Mouse (Mus musculus) forebrain, embryonic 15.5 days (tissue): ENCODE results near the gene Dgke. TPM values are rescaled to one million over a fixed set of nuclear protein-coding genes. Genes with fewer than 3 reads are reported as not detected.

Source experiments
- ATAC-seq: fragments of 200-750 bp; cut with Nextera tagmentation; replicated peaks from 2 replicates; pipeline ENCODE4 v1.8.0; 2017; ENCODE audit warnings: mild to moderate bottlenecking, moderate TSS enrichment, moderate library complexity
- H3K27ac ChIP-seq: fragments of 300-500 bp; sonication (generic); replicated peaks from 2 replicates; pipeline ENCODE4 v1.5.1; 2015; ENCODE audit warnings: mild to moderate bottlenecking, inconsistent platforms
- H3K27me3 ChIP-seq: fragments of 300-500 bp; sonication (generic); 2 replicates; pipeline ENCODE4 v1.6.1; 2015; ENCODE audit warnings: inconsistent platforms
- H3K36me3 ChIP-seq: fragments of 300-500 bp; sonication (generic); 2 replicates; pipeline ENCODE4 v1.6.1; 2015; ENCODE audit warnings: mild to moderate bottlenecking, inconsistent platforms
- H3K4me1 ChIP-seq: fragments of 300-500 bp; sonication (generic); 2 replicates; pipeline ENCODE4 v1.6.1; 2015; ENCODE audit warnings: inconsistent platforms
- H3K4me2 ChIP-seq: fragments of 300-500 bp; sonication (generic); replicated peaks from 2 replicates; pipeline ENCODE4 v1.6.1; 2015; ENCODE audit warnings: mild to moderate bottlenecking, inconsistent platforms
- H3K4me3 ChIP-seq: fragments of 300-500 bp; sonication (generic); 2 replicates; pipeline ENCODE4 v1.5.1; 2015; ENCODE audit warnings: mild to moderate bottlenecking, inconsistent platforms
- H3K9ac ChIP-seq: fragments of 300-500 bp; sonication (generic); replicated peaks from 2 replicates; pipeline ENCODE4 v1.6.1; 2015; ENCODE audit warnings: mild to moderate bottlenecking, inconsistent platforms
- H3K9me3 ChIP-seq: fragments of 300-500 bp; sonication (generic); 2 replicates; pipeline ENCODE4 v1.6.1; 2016; ENCODE audit warnings: inconsistent platforms
- WGBS: fragments of 180-500 bp; shearing (Covaris S2); methylation state at CpG from one replicate; pipeline ENCODE4 v1.1.7; 2015; ENCODE audit warnings: mixed read lengths; 5-methylcytosine and 5-hydroxymethylcytosine counted together
- polyA plus RNA-seq: library from polyadenylated mRNA; unstranded; fragments of >200 nt; fragmentation: Nextera tagmentation; extraction: Ambion mirVana; gene quantifications from 2 replicates; pipeline ENCODE4 v1.2.1, GENCODE M21; 2015

Dgke gene
- polyA plus RNA-seq, 1 experiment from 2014 or later = 16.8 TPM

- Histone ChIP-seq H3K36me3 (no peaks in the 10 kb centered on the region), H3K27me3 (no peaks in the 10 kb centered on the region), H3K4me1 (no peaks in the 10 kb centered on the region), H3K4me2 (no peak overlapping the region), H3K27ac (no peak overlapping the region), H3K4me3 (no peak overlapping the region), H3K9me3 (no peaks in the 10 kb centered on the region), H3K9ac (no peak overlapping the region)
- no peak for ATAC-seq
- WGBS = 79% methylated on average over 5 of the region's 5 CpGs
Measured at GRCm38 (mm10) chr11:89071522-89071921, 4.9 kb upstream of the Dgke start.

DNA sequence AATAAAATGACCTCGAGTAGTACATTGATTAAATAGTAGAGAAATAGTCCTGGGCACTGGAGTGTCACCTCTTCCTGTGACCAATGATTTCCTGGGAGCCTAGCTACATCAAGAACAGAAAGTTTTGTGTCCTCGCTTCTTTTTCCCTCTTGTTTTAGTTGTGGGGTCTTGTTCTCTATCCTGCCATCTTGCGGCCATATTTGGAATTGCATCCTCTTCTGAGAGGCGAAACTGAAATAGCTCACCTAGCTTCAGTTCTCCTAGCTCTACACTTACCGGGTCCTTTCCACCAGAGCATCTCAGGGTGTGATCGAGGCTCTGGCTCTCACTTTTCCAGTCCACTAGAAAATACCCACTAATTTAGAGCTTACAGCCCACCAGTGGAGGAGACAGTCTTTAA lies 2.7 kb upstream of the Dgke start:
- WGBS = 26% methylated on average over 6 of the region's 6 CpGs
- no peak overlapping the region for H3K4me3 ChIP-seq
- no peak for ATAC-seq
- H3K9ac ChIP-seq = no peak overlapping the region
- H3K27me3 ChIP-seq = no peaks in the 10 kb centered on the region
- H3K4me2 ChIP-seq = no peak overlapping the region
- no peak overlapping the region for H3K27ac ChIP-seq
- no peaks in the 10 kb centered on the region for H3K36me3 ChIP-seq
- 0 out of 2 replicates have a peak, but pooled peaks cover 3% of the 10 kb centered on the region for H3K9me3 ChIP-seq
- H3K4me1 ChIP-seq = no peaks in the 10 kb centered on the region

DNA sequence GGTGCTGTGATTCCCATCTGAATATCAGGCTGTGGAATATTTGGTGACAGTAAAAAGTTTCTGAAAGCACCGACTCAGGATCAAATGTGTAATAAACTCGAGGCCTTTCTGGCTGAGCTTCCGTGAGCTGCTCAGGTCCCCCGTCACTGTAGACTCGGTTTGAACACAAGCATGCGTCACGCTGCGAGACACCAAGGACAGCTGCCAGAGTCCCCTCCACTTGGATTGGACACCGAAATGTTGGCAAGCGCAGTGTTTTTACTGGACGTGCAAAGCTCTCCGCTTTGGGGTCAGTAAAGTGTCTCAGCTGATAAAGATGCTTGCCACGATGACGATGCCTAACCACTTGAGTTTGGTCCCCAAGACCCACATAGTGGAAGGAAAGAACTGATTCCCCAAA lies 2.0 kb upstream of the Dgke start:
- H3K4me3 ChIP-seq = no peak overlapping the region
- 94% methylated on average over 14 of the region's 14 CpGs for WGBS
- no peak for ATAC-seq
- H3K36me3 ChIP-seq = no peaks in the 10 kb centered on the region
- no peak overlapping the region for H3K27ac ChIP-seq
- 0 out of 2 replicates have a peak, but pooled peaks cover 3% of the 10 kb centered on the region for H3K9me3 ChIP-seq
- no peak overlapping the region for H3K4me2 ChIP-seq
- H3K4me1 ChIP-seq = no peaks in the 10 kb centered on the region
- no peaks in the 10 kb centered on the region for H3K27me3 ChIP-seq
- H3K9ac ChIP-seq = no peak overlapping the region

DNA sequence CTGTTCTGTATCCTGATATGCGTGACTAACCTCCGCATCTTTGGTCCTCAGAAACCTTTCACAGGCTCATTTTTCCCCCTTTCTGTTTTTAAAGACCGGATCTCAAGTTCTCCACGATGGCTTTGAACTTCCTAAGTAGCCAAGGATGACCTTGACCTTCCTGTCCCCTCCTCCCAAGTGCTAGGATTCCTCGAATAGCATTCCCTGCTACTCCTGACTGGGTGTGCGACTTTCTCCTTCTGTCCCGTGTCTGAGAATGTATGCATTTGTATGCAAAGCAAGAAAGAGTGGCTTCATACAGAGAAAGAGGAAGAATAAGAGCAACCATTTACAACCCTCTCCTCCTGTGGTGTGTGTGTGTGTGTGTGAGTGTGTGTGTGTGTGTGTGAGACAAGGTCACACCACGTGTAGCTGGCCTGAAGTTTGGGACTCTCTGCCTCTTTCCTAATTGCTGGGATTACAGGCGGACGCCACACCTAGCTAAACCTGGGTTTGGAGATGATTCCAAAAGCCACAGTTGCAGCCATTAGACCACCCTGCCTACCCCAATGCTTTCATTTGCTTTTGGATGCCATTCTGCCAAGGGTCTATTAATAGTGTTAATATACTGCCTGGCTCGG lies 1.3 kb upstream of the Dgke start:
- Histone ChIP-seq H3K9ac (no peak overlapping the region), H3K4me1 (no peaks in the 10 kb centered on the region), H3K27me3 (no peaks in the 10 kb centered on the region), H3K36me3 (no peaks in the 10 kb centered on the region), H3K4me3 (no peak overlapping the region), H3K9me3 (0 out of 2 replicates have a peak, but pooled peaks cover 3% of the 10 kb centered on the region), H3K27ac (no peak overlapping the region), H3K4me2 (no peak overlapping the region)
- 74% methylated on average over 11 of the region's 11 CpGs for WGBS
- ATAC-seq = no peak

GRCm38 (mm10) chr11:89067301-89067822 lies 712 bp upstream of the Dgke start:
- H3K4me1 ChIP-seq = no peaks in the 10 kb centered on the region
- no peak overlapping the region for H3K4me3 ChIP-seq
- no peak overlapping the region for H3K4me2 ChIP-seq
- 81% methylated on average over 6 of the region's 6 CpGs for WGBS
- no peak overlapping the region for H3K9ac ChIP-seq
- H3K36me3 ChIP-seq = no peaks in the 10 kb centered on the region
- no peaks in the 10 kb centered on the region for H3K27me3 ChIP-seq
- no peak for ATAC-seq
- H3K9me3 ChIP-seq = 0 out of 2 replicates have a peak, but pooled peaks cover 3% of the 10 kb centered on the region
- no peak overlapping the region for H3K27ac ChIP-seq

DNA sequence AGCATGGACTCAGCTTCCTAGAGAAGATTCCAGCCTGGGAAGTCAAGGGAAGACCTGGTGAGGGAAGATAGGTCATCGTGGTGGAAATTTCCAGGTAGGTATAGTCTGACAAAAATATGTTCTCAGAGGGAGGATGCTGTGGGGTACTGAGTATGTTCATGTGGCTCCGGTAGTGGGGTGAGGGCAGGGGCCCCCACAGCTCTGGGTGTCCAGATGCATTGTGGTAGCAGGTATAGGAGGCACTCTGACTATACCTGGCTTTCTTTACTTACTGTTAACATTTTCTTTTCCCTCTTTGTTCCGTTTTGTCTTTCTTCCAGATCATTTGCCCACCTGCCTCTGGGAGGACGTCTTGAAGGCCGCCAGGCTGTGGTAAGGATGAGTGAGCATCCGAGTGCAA lies 524 bp downstream of the Dgke start:
- Histone ChIP-seq H3K27me3 (no peaks in the 10 kb centered on the region), H3K9ac (no peak overlapping the region), H3K4me3 (no peak overlapping the region), H3K27ac (no peak overlapping the region), H3K36me3 (no peaks in the 10 kb centered on the region), H3K4me1 (no peaks in the 10 kb centered on the region), H3K4me2 (no peak overlapping the region), H3K9me3 (0 out of 2 replicates have a peak, but pooled peaks cover 3% of the 10 kb centered on the region)
- 82% methylated on average over 6 of the region's 6 CpGs for WGBS
- no peak for ATAC-seq

- ATAC-seq = no peak
- no peak overlapping the region for H3K27ac ChIP-seq
- no peaks in the 10 kb centered on the region; the same call in 1 of the 2 replicates for H3K4me1 ChIP-seq
- no peaks in the 10 kb centered on the region for H3K36me3 ChIP-seq
- no peak overlapping the region for H3K9ac ChIP-seq
- H3K27me3 ChIP-seq = no peaks in the 10 kb centered on the region
- H3K4me3 ChIP-seq = no peak overlapping the region
- no peak overlapping the region for H3K4me2 ChIP-seq
- 99% methylated on average over 3 of the region's 3 CpGs for WGBS
- H3K9me3 ChIP-seq = 0 out of 2 replicates have a peak, but pooled peaks cover 3% of the 10 kb centered on the region
Measured at GRCm38 (mm10) chr11:89065297-89065696, 1.4 kb downstream of the Dgke start.

DNA sequence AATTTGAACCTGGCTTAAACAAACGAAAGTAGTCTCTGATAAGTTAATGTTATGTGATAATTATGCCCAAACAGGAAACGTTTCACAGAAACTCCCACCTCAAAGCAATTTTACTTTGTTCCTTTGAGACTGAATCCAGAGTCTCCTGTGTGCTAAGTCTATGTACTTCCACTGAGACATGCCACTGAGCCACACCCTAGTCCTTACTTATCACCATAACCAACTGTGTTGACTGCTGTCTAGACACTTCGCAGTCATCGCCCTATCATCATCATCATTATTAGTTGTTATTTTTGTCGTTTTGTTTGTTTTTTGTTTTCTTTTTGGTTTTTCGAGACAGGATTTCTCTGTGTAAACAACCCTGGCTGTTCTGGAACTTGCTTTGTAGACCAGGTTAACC lies 2.3 kb downstream of the Dgke start:
- no peak for ATAC-seq
- H3K4me2 ChIP-seq = no peak overlapping the region
- peaks cover 7% of the 10 kb centered on the region for H3K4me1 ChIP-seq
- H3K9ac ChIP-seq = no peak overlapping the region
- H3K27ac ChIP-seq = no peak overlapping the region
- WGBS = 84% methylated on average over 6 of the region's 6 CpGs
- no peak overlapping the region for H3K4me3 ChIP-seq
- H3K36me3 ChIP-seq = no peaks in the 10 kb centered on the region
- H3K9me3 ChIP-seq = 0 out of 2 replicates have a peak, but pooled peaks cover 3% of the 10 kb centered on the region
- no peaks in the 10 kb centered on the region for H3K27me3 ChIP-seq

- no peak overlapping the region for H3K4me2 ChIP-seq
- H3K27ac ChIP-seq = no peak overlapping the region
- peaks cover 29% of the 10 kb centered on the region for H3K4me1 ChIP-seq
- peak; percentile 0; the same call in 1 of the 2 replicates for ATAC-seq
- no peaks in the 10 kb centered on the region for H3K27me3 ChIP-seq
- H3K9me3 ChIP-seq = 0 out of 2 replicates have a peak, but pooled peaks cover 3% of the 10 kb centered on the region
- H3K36me3 ChIP-seq = no peaks in the 10 kb centered on the region
- H3K9ac ChIP-seq = no peak overlapping the region
- WGBS = 91% methylated on average over 7 of the region's 7 CpGs
- H3K4me3 ChIP-seq = no peak overlapping the region
Measured at GRCm38 (mm10) chr11:89061362-89061761, 5.3 kb downstream of the Dgke start.

- Histone ChIP-seq H3K4me2 (peak overlapping the region; percentile 85), H3K4me1 (peaks cover 33% of the 10 kb centered on the region), H3K36me3 (no peaks in the 10 kb centered on the region), H3K27ac (peak overlapping the region; percentile 75), H3K9ac (peak overlapping the region; percentile 90), H3K9me3 (0 out of 2 replicates have a peak, but pooled peaks cover 3% of the 10 kb centered on the region), H3K27me3 (no peaks in the 10 kb centered on the region), H3K4me3 (peak overlapping the region; percentile 87)
- ATAC-seq = peak; percentile 93
- WGBS = under 1% methylated on average over 63 of the region's 63 CpGs
Measured at GRCm38 (mm10) chr11:89060423-89061089, 6.1 kb downstream of the Dgke start.

DNA sequence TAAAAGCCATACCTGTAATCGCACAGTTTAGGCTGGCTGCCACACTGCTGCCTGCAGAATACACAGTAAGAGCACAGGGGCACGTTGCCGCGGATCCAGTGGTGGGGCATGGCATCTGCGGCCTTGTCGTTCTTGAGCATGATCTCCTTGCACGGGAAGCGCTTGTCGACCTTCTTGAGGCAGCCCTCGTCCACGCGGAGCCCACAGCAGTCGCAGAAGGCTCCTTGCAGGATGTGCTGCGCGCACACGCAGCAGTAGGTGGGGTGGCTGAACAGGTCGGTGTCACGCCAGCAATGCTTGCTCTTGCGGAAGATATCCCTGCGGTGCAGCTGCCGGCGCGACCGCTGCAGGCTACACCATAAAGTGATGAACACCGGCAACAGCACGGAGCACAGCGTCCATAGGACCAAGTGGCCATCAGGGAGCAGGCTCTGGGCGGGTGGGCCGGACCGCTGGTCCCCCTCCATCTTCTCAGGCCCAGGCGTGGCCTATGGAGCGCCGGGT lies 6.7 kb downstream of the Dgke start:
- peak overlapping the region; percentile 75 for H3K27ac ChIP-seq
- peaks cover under 1% of the 10 kb centered on the region; the same call in 1 of the 2 replicates for H3K36me3 ChIP-seq
- H3K4me2 ChIP-seq = peak overlapping the region; percentile 85
- no peaks in the 10 kb centered on the region for H3K9me3 ChIP-seq
- H3K4me3 ChIP-seq = peak overlapping the region; percentile 87
- WGBS = under 1% methylated on average over 33 of the region's 33 CpGs
- peak; percentile 71; the same call in 1 of the 2 replicates for ATAC-seq
- H3K4me1 ChIP-seq = peaks cover 33% of the 10 kb centered on the region
- H3K27me3 ChIP-seq = no peaks in the 10 kb centered on the region
- peak overlapping the region; percentile 90 for H3K9ac ChIP-seq
